In the genomic region with DNA sequence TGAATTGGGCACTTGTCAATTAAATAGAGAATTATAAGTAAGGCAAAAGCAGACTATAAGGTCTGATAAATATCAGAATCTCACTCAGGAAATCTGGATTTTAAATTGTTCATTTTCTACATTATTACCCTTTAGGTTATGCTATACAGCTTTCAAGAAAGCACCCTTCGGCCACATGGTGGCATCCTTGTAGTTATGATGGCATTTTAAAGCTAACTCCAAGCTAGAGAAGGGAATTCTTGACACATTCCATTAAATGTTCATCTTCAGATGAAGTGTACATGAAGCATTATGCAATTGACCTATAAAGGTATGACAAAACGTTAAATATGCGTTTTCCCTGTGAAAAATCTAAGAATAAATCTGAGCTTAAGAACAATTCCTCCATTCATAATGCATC, we compare ENCODE assay signal across 8 mouse cellular contexts.
DNase-seq lines count a peak whose midpoint lies in the region.

No protein-coding gene starts in this region.

- peak; percentile 7 to 21 for DNase-seq in adrenal gland, postnatal 36 days
- no peak for DNase-seq in adrenal gland, adult 8-10 months
- DNase-seq in ovary, postnatal 36 days (ENCODE audit: low spot score) = peak; percentile 7
- DNase-seq in ovary, postnatal 10 days (ENCODE audit: low spot score) = no peak
- peak; percentile 53 to 69 for DNase-seq in left cerebral cortex, adult 18-20 months (ENCODE audit: low spot score in 2 of 2)
- peak; percentile 71 for DNase-seq in right cerebral cortex, postnatal 14 days
- no peak for DNase-seq in ovary, postnatal 14 days (ENCODE audit: low spot score)
- DNase-seq in spleen, postnatal 4 days (ENCODE audit: low spot score in 2 of 2) = no peak

Comparison
In these comparisons a context has a peak if more than half of its experiments do, and no peak if none do; other contexts are left out.
1. DNase-seq: peak in adrenal gland, postnatal 36 days (2 of 2), ovary, postnatal 36 days (single experiment), left cerebral cortex, adult 18-20 months (2 of 2) and right cerebral cortex, postnatal 14 days (single experiment); none in adrenal gland, adult 8-10 months (single experiment), ovary, postnatal 10 days (single experiment), ovary, postnatal 14 days (single experiment) and spleen, postnatal 4 days (0 of 2).